Mouse (Mus musculus) adrenal gland, postnatal 25 days (tissue): ENCODE results near the gene Strn4. TPM values are rescaled to one million over a fixed set of nuclear protein-coding genes. Genes with fewer than 3 reads are reported as not detected.
A peak's percentile ranks its signal among the peaks of the same experiment; 100 is the strongest.

Experiments used
- DNase-seq: peaks from one replicate; pipeline ENCODE4 v3.0.0; 2021; ENCODE audit warnings: mixed read lengths
- total RNA-seq: library from RNA; stranded (reverse); gene quantifications from 2 replicates; pipeline ENCODE4 v1.2.3, GENCODE M21; 2021

Gene Strn4
- total RNA-seq, 1 experiment from 2014 or later: 73.7 TPM

DNA sequence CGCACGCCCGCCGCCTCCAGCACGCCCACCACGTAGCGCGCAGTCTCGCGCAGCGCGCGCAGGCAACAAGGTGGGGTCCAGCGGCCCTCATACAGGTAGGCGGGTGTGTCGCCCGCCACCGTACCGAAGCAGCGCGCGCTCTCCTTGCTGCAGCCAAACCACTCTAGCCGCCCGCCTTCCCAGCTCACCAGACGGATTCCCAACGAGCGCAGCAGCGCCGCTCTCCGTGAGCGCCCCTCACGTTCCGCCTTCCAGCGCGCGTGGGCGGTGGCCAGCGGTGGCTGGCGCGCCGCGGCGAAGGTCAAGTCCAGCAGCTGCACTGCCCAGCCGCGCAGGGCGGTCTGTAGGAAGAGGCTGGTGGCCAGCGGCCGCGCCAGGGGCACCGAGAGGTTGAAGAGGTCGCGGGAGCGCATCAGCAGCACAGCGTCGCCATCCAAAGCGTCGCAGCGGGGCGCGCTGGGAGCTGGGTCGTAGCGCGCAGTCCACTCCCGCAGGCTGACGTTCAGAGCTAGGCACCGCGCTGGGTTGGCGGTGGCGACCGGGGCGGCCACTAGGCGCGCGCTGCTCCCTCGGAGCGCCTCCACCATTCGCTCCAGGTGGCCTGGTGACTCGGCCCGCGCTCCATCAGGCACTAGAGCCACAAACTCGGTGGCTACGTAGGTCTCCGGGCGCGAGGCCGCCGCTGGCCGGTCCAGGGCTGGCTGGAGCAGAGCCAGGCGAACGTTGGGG is 4.6 kb upstream of the Strn4 start:
- DNase-seq: peak; percentile 44

DNA sequence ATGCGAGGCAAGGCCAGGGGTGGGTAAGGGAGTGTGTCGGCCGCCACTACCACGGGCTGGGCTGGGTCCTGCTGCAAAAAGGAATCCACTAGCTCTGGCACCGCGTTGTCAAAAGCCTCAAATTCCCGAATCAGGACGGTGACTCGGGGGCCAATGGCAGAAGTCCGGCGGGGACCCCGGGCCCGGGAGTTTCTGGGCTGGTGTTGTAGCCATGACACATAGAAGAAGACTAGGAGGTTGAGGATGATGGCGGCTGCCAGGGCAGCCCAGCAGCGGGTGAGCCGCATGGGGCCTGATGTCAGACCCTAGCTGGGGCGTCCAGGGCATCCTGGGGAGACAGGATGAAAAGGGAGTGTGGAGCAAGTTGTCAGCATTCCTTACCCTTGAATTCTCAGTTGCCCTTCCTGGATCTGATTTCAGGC is 4.0 kb upstream of the Strn4 start:
- no peak for DNase-seq

DNA sequence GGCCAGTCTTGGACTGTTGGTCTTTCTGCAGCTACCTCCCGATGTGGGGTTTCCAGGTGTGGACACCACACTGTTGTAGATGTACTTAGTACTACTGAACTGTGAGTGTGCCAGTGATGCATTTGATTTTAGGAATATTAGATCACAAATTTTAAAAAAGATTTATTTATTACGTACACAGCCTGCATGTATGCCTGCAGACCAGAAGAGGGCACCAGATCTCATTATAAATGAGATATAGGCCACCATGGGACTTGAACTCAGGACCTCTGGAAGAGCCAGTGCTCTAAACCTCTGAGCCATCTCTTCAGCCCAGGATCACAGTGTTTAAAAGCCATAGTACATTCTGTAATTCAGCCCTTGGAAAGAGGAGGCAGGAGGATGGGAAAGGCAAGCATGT is 3.2 kb upstream of the Strn4 start:
- no peak for DNase-seq

DNA sequence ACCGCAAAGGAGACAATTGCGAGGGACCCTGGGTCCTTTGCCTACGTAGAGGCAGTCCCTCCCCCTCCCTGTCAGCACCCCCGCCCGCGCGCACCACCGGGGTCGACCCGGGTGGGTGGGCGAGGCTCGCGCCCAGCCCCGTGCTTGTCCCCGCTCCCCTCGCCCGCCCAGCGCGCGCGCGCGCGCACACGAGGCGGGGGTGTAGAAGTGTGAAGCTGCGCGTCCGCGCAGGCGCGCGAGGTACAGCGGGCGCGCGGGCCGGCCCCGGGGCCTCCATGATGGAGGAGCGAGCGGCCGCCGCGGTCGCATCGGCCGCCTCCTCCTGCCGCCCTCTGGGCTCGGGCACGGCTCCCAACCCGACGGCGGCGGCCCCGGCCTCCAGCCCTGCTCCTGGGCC is 387 bp downstream of the Strn4 start:
- DNase-seq: peak; percentile 83

DNA sequence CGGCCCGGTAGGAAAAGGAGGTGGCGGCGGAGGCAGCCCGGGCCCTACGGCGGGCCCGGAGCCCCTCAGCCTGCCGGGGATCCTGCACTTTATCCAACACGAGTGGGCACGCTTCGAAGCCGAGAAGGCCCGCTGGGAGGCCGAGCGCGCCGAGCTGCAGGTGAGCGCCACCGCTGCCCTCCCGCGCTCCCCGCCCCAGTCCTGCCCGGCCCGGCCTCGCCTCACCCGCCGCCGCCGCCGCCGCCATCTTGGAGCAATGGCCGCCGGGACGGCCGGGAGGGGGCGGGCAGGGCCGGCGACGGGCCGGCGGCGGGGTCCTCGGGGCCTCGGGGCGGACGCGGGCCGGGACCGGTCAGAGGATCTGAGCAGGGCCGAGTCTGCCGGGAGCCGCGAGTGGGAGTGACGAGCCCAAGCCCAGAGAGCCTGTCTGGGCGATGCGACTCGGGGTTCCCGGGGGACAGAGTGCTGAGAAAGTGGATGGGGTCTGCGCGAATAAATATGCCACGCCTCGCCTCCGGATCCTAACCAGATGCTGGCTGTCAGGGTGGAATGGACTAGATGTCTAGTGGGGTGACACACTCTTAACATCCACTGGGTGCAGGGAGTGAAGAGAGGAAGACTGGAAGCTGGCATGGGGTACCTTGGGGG is 910 bp downstream of the Strn4 start, which contains the start of gene Fkrp:
Fkrp (minus strand) TSS at position 258 of the 648 bp plus-strand sequence.
- peak; percentile 72 for DNase-seq

DNA sequence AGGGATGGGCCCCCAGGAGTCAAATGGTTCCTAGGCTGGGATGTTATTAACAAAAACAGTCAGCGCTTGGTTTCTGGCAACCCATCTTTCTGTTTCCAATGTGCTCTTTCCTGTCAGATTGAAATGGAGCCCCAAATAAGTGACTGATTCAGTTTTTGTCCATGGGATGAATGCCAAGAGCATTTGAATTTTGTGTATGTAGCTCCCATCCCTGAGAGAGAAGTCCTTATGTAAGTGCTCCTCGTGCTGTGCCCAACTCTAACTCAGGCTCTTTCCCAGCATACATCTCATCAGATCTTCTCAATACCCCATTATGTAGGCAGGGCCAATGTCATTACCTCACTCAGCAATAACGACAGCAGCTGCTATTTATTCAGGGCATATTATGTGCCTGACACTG is 2.0 kb downstream of the Strn4 start:
- DNase-seq: no peak

DNA sequence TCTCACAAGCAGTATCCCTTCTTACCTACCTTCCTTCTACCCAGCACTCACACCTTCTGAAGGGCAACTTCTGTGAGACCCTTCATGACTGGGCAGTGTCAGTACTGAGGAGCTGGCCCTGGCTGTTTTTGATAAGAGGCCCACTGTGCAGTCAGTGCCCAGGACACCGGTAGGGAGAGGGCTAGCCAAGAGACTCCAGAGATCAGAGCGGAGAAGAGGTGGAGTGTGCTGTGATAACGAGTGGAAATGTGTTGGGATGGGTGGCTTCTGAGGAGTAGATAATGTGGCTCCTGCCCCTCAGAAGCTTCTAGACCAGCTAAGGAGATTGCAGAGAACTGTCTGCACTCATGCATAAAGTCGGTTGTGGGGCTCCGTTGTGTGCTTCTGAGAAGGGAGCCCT is 4.1 kb downstream of the Strn4 start:
- no peak for DNase-seq

DNA sequence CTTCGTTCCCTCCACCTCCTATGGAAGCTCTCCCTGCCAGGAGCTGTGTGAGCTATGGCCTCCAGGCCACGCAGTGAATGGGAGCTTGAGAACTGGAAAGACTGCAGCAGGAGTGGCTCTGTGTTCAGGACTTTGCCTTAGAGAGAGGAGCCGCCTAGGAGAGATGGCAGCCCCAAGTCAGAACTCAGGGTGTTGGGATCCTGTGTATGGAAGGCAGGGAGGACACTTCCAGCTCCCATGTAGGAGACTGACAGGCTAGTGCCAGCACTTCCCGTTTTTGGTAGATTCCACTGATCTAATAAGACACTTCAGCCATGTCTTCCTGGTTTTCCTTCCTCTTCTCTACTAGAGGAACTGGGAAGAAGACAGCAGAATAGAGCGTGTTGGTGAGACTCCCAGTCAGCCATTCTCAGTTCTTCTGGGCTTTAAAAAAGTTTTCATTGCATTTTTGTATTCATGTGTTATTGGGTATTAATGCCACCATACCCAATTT is 4.6 kb downstream of the Strn4 start:
- no peak for DNase-seq

DNA sequence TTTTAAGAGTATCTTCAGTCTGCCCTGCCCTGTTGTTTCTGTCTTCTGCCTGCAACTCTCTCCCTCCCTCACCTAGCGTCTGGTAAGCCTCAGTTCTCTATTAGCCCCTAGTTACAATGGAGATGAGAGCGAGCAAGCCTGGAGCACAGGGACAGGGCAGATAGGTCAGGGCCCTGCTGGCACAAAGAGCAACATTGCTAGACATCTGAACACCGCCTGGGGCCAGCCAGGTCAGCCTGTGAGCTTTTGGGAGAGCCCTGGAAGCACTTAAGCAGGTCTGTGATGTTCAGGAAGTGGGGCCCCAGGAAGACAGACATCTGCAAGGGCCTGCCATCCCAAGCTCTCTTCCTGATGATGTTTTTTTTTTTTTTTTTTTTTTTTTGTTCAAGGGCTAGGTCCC is 5.4 kb downstream of the Strn4 start:
- DNase-seq: no peak

DNA sequence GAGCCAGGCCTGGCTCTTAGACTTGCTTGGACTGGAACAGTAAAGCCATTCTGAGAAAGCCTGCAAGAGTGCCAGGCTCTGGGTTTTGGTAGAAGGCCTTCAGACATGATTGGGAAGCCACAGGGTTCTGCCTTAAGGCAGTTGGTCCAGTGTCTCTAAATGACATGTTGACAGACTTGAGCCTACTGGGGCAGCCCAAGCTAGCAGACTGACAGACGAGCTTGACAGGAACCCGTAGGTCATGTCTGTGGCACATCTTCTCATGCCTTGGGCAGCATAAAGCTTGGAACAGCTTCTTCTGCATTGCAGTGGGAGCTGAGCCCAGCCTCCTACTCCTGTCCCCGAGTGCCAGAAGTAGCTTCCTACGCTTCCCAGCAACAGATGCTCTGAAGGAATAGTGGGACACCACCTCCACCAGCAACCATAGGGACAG is 6.0 kb downstream of the Strn4 start:
- no peak for DNase-seq

DNA sequence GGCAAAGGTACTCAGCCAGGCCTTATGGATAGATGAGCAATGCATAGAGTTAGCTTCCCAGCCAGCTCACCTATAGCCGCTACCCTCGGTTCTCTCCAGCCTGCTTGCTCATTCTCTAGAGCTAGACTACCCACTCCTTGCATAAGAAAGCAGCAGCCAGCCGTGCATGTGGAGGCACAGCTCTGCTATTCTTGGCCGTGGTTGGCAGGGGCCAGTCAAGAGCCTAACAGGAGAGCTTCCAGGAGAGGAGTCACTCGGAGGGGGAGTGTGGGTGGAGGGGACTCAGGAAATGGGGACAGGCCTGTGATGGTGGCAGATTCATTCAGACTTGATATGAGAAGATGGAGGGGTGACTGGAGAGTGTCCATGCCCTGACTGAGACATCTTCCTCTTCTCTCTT is 8.0 kb downstream of the Strn4 start:
- no peak for DNase-seq

DNA sequence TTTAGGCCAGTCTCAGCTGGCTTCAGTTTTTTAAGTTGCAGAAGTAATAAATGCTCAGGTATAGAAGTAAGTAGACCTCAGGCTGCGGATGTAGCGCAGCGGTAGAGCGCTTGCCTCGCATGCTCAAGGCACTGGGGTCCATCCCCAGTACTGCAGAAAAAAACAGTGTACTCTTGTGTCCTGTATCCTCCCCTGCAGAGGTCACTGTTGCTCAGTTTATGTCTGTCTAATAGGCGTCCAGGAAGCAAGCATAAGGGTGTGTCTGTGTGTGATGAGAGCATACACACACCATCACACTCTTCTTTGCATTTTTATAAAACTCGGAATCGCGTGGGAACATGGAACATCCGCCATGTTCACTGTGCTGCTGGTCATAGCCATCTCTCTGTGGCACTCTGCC is 10.1 kb downstream of the Strn4 start:
- no peak for DNase-seq

DNA sequence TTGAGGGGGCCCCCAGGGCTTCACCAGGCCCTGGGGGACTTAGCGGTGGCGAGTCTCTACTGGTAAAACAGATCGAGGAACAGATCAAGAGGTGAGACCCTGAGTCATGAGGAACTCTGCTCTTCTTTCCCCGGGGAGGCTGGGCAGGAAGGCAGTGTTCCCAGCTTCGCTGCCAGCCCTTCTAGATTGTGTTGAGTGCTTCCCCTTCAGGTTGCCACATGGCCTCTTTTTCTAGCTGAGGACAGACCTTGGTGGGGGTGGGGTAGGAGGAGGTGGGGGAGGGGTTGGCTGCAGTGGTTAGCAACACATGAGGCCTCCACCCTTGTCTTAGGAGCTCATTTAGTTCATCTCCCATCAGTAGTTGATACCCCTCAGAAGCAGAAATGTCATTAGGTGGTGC is 10.9 kb downstream of the Strn4 start:
- no peak for DNase-seq

DNA sequence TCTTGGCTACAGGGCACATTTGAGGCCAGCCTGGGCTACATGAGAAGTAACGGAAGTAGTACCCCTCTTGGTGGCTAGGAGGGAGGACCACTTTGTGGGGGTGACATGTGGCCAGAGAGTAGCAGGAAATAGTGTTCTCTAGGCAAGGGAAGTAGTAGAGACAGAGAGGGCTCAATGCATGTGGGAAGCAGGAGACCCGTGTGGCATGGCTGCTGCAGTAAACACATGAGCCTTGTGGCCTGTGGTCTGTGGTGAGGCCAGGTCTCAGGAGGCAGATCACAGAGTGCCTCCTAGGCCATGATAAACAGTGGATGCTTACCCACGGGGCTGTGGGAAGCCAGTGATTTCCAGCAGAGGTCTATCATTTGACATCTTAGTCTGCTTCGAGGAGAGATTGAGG is 11.6 kb downstream of the Strn4 start:
- no peak for DNase-seq

DNA sequence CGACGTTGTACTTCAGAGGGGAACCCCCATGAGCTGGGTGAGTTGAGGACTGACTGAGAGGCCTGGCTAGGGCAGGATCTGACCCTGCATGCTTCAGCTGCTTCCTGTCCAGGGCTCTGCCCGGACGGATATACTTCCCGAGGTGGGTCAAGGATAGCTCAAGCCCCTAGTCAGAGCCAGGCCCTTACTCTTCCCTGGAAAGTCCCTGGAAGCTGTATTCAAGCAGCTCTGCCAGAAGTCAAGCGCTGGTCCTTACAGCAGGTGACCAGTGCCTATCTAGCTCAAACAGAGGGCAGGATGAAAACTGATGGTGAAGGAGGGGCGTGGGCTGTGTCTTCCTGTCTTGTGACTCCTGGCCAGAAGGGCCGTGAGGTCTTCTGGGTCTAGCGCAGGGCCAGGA is 14.8 kb downstream of the Strn4 start:
- DNase-seq: no peak

DNA sequence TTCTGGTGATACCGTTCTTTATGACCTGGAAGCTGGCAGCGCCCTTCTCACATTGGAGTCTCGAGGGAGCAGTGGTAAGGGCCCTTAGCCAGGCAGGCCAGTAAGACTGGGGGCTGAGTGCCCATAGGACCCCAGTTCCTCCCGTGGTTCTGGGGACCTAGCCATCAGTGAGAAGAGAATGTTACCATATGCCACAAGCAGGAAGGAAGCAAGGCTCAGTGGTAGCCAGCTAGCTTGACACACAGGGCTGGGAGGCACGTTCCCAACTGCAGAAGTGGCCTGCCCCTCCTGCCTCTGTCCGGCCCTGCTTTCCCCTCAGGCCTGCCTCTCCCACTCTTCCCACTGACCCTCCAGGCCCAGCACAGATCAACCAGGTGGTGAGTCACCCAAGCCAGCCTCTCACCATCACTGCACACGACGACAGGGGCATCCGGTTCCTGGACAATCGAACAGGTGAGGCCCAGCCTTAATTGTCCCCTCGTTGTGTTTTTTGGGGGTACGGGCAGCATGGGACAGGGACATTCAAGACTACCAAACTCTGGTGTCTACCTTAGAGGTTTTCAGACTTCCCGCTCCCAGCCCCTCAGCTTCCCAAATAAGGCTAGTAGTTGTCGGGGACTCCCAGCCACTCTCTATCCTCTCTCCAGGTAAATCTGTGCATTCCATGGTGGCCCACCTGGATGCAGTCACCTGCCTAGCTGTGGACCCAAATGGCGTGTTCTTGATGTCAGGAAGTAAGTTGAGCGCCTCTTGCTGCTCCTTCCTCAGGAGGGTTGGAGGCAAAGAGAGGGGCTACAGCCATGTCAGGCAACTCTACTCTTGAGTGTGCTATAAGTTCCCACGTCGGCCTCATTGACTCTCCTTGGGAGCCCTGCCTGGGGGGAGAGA is 22.5 kb downstream of the Strn4 start:
- no peak for DNase-seq

DNA sequence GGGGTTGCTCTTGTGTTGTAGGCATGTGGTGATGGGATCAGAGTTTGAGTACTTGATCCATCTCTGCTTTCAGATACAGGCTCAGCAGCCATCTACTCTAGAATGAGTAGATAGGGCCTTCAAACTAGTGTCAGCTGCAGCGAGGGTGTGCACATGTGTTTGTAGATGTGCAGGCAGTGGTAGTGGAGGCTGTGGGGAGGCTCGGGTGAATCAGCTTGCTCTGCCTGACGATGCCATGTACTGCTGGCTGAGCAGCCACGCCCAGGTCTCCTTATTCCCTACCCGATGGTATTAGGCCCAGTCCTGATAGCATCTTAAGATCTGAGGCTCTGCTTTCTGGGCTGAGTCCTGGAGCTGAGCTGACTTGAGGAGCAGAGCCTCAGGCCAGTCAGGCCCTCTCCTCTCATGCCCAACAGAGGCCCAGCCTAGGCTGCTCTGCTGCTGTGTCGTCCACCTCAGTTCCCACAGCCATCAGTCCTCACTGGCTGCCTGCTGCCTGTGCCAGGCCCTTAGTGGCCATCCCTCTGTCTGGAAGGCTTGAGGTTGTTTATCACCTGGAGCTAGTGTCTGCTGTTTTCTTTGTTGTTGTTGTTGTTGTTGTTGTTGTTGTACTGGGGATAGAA is 23.2 kb downstream of the Strn4 start:
- no peak for DNase-seq

DNA sequence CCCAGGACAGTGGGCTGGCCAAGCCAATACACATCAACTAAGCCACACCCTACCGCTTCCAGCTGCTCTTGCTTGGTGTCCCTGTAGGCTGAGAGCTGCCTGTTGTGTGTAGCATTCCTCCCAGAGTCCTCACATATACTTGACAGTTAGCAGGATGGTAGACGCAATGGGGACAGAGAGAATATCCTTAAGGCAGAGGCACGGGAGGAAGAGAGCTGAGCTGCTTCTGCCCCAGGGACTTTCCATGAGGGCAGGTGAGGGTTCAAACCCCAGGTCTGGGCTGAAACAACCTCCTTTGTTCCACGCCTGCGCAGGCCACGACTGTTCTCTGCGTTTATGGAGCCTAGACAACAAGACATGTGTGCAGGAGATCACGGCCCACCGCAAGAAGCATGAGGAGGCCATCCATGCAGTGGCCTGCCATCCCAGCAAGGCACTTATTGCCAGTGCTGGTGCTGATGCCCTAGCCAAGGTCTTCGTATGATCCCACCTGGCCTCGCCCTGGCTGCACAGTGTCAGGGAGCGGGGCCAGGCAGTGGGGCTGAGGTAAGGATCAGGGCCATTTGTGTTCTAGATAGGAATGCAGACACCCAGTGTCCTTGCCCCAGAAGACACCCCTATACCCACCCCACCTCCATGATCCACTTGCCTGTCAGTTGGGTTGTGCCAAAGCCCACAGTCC is 23.9 kb downstream of the Strn4 start:
- DNase-seq: no peak

DNA sequence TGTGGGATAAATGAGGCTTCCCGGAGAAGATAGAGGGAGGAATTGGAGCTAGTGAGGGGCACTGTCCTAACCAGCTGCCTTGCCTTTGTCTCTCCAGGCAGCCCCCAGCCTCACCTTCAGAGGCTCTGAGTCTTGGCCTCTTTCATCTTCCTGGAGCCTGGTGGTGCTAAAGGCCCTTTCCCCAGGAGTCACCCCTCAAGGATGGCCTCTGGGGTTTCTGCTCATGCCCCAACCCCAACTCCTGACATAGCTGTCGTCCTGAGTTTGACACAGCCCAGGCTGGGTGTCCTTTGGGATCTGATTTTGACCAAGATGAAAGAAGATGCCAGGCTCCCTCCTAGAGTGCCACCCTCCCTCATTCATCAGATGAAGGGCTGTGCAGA is 24.4 kb downstream of the Strn4 start:
- DNase-seq: no peak

DNA sequence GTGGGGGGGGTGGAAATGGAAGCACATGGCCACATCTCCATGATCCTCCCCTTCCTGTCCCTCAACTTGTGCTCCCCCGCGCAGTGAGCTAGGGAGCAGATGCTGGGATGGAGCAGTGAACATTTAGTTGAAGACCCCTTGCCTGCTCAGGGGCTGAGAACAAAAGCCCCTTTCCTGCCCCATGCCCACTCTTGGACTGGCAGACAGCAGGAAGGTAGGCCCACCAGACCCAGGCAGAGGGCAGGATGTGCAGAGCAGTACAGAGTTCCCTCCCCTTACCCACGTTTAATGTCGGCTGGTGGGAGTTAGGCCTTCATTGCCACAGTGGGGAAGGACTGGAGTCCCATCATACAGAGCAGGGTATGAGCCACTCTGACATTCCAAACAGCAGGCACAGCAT is 25.4 kb downstream of the Strn4 start:
- DNase-seq: no peak
